Mouse (Mus musculus) lung, postnatal 0 days (tissue): Measurements from ENCODE around the gene Lasp1.

Experiments used
- CTCF ChIP-seq: IDR thresholded peaks from 2 replicates; pipeline ENCODE4 v1.5.1; 2016; ENCODE audit warnings: antibody characterized with exemption, mild to moderate bottlenecking
- EP300 ChIP-seq: IDR thresholded peaks from 2 replicates; pipeline ENCODE4 v1.6.1; 2016; ENCODE audit warnings: antibody characterized with exemption, mild to moderate bottlenecking, control low read depth

GRCm38 (mm10) chr11:97833352-97833751, 34.6 kb downstream of the Lasp1 start:
- TF ChIP-seq CTCF, result no peak
- no peak for TF ChIP-seq EP300
